Mouse (Mus musculus) CH12.LX (cell line): ENCODE results near the gene Adgre1. TPM values are rescaled to one million over a fixed set of nuclear protein-coding genes. Genes with fewer than 3 reads are reported as not detected.

Experiments
- DNase-seq: peaks from one replicate; pipeline ENCODE4 v3.0.0-alpha.2; 2013; ENCODE audit errors: extremely low read depth
- H3K27ac ChIP-seq: 2 replicates; pipeline ENCODE4 v1.5.1; 2012; ENCODE audit warnings: low read depth, mild to moderate bottlenecking, control low read depth, moderate library complexity; ENCODE audit not compliant: insufficient read depth
- H3K27me3 ChIP-seq: replicated peaks from 2 replicates; pipeline ENCODE3; 2012; ENCODE audit warnings: inconsistent platforms
- H3K36me3 ChIP-seq, 2 experiments: replicated peaks in 1 of 2; 2 replicates each; pipeline versions ENCODE3 to v1.6.1; 2012; ENCODE audit warnings: inconsistent platforms in 1 of 2, low read length in 1 of 2, mild to moderate bottlenecking in 1 of 2, mixed read lengths in 1 of 2, moderate library complexity in 1 of 2; ENCODE audit not compliant: control insufficient read depth in 1 of 2, insufficient read depth in 1 of 2
- H3K4me1 ChIP-seq, 2 experiments: 2 replicates each; pipeline ENCODE4 v1.6.1; 2012; ENCODE audit warnings: inconsistent platforms in 1 of 2, moderate library complexity in 1 of 2; ENCODE audit not compliant: insufficient read depth in 2 of 2, control insufficient read depth in 1 of 2
- H3K4me2 ChIP-seq: 2 replicates; pipeline ENCODE4 v1.6.1; 2012; ENCODE audit warnings: low read depth, mild to moderate bottlenecking, control low read depth; ENCODE audit not compliant: poor library complexity, insufficient read depth, severe bottlenecking
- H3K4me3 ChIP-seq, 3 experiments: fragments of 150-350 bp in 1 of 3; sonication (generic) in 1 of 3; replicated peaks in 1 of 3; 2 replicates each; pipeline versions ENCODE3 to v1.5.1; 2011 to 2012; ENCODE audit warnings: low read depth in 2 of 3, low read length in 2 of 3, mild to moderate bottlenecking in 2 of 3, moderate library complexity in 2 of 3, control low read depth in 1 of 3, improper control_type of control experiment in 1 of 3, inconsistent platforms in 1 of 3, mixed read lengths in 1 of 3; ENCODE audit not compliant: poor library complexity in 1 of 3
- H3K79me2 ChIP-seq: replicated peaks from 2 replicates; pipeline ENCODE4 v1.6.1; 2012; ENCODE audit warnings: mild to moderate bottlenecking, moderate library complexity; ENCODE audit not compliant: control insufficient read depth, poor library complexity, insufficient read depth, severe bottlenecking; ENCODE audit errors: extremely low read depth
- H3K9ac ChIP-seq: 2 replicates; pipeline ENCODE4 v1.6.1; 2012; ENCODE audit warnings: low read depth, mild to moderate bottlenecking, control low read depth, moderate library complexity; ENCODE audit not compliant: insufficient read depth
- H3K9me3 ChIP-seq: replicated peaks from 2 replicates; pipeline ENCODE3; 2012; ENCODE audit warnings: low read length, inconsistent platforms, mixed read lengths
- CHD1 ChIP-seq: IDR thresholded peaks from 2 replicates; pipeline ENCODE4 v1.6.1; 2012; ENCODE audit warnings: low read depth, low read length, improper control_type of control experiment, inconsistent platforms
- CHD2 ChIP-seq: IDR thresholded peaks from 2 replicates; pipeline ENCODE4 v1.6.1; 2011; ENCODE audit warnings: low read length, improper control_type of control experiment
- CTCF ChIP-seq, 2 experiments: IDR thresholded peaks in 1 of 2; conservative IDR thresholded peaks in 1 of 2; 2 replicates each; pipeline ENCODE4 v1.5.1; 2011 to 2012; ENCODE audit warnings: low read depth in 2 of 2, low read length in 2 of 2, improper control_type of control experiment in 1 of 2, inconsistent platforms in 1 of 2, mild to moderate bottlenecking in 1 of 2, moderate library complexity in 1 of 2
- E2F4 ChIP-seq: IDR thresholded peaks from 2 replicates; pipeline ENCODE4 v1.6.1; 2011; ENCODE audit warnings: low read depth, low read length, improper control_type of control experiment; ENCODE audit not compliant: insufficient replicate concordance
- ELF1 ChIP-seq: IDR thresholded peaks from 2 replicates; pipeline ENCODE4 v1.6.1; 2014; ENCODE audit warnings: low read depth, mild to moderate bottlenecking, inconsistent platforms, low read length, improper control_type of control experiment
- ETS1 ChIP-seq: conservative IDR thresholded peaks from 2 replicates; pipeline ENCODE4 v1.6.1; 2012; ENCODE audit warnings: low read depth, mild to moderate bottlenecking, inconsistent platforms, low read length, improper control_type of control experiment, moderate library complexity
- GABPA ChIP-seq: IDR thresholded peaks from 2 replicates; pipeline ENCODE4 v1.6.1; 2012; ENCODE audit warnings: low read depth, low read length, improper control_type of control experiment, inconsistent platforms; ENCODE audit not compliant: insufficient replicate concordance
- JUN ChIP-seq: IDR thresholded peaks from 2 replicates; pipeline ENCODE4 v1.6.1; 2011; ENCODE audit warnings: low read depth, mild to moderate bottlenecking, low read length, improper control_type of control experiment, moderate library complexity; ENCODE audit not compliant: insufficient read depth
- JUND ChIP-seq: conservative IDR thresholded peaks from 2 replicates; pipeline ENCODE4 v1.6.1; 2011; ENCODE audit warnings: low read depth, low read length, improper control_type of control experiment
- KAT2A ChIP-seq: IDR thresholded peaks from 2 replicates; pipeline ENCODE4 v1.6.1; 2012; ENCODE audit warnings: low read length, improper control_type of control experiment, inconsistent platforms; ENCODE audit not compliant: insufficient replicate concordance
- MAFK ChIP-seq: IDR thresholded peaks from 2 replicates; pipeline ENCODE4 v1.6.1; 2011; ENCODE audit warnings: low read length, improper control_type of control experiment; ENCODE audit not compliant: insufficient replicate concordance
- MXI1 ChIP-seq: IDR thresholded peaks from 2 replicates; pipeline ENCODE4 v1.6.1; 2011; ENCODE audit warnings: mild to moderate bottlenecking, low read depth, low read length, improper control_type of control experiment
- MYC ChIP-seq: IDR thresholded peaks from 2 replicates; pipeline ENCODE4 v1.6.1; 2011; ENCODE audit warnings: low read depth, mild to moderate bottlenecking, improper control_type of control experiment, low read length
- NELFE ChIP-seq: IDR thresholded peaks from 2 replicates; pipeline ENCODE4 v1.6.1; 2011; ENCODE audit warnings: low read depth, low read length, improper control_type of control experiment
- NRF1 ChIP-seq: IDR thresholded peaks from 2 replicates; pipeline ENCODE4 v1.6.1; 2014; ENCODE audit warnings: low read depth, mild to moderate bottlenecking, inconsistent platforms, low read length, improper control_type of control experiment, moderate library complexity
- POLR2A ChIP-seq: IDR thresholded peaks from 2 replicates; pipeline ENCODE4 v1.6.1; 2011; ENCODE audit warnings: low read depth, mild to moderate bottlenecking, improper control_type of control experiment, low read length
- POLR2AphosphoS2 ChIP-seq: IDR thresholded peaks from 2 replicates; pipeline ENCODE4 v1.6.1; 2011; ENCODE audit warnings: low read depth, low read length, improper control_type of control experiment
- SIN3A ChIP-seq: IDR thresholded peaks from 2 replicates; pipeline ENCODE4 v1.6.1; 2012; ENCODE audit warnings: low read length, improper control_type of control experiment, inconsistent platforms
- TCF12 ChIP-seq: IDR thresholded peaks from 2 replicates; pipeline ENCODE4 v1.6.1; 2014; ENCODE audit warnings: low read depth, mild to moderate bottlenecking, inconsistent platforms, low read length, improper control_type of control experiment
- USF1 ChIP-seq: IDR thresholded peaks from 2 replicates; pipeline ENCODE4 v1.6.1; 2014; ENCODE audit warnings: low read depth, mild to moderate bottlenecking, inconsistent platforms, low read length, improper control_type of control experiment
- USF2 ChIP-seq: conservative IDR thresholded peaks from 2 replicates; pipeline ENCODE4 v1.6.1; 2011; ENCODE audit warnings: low read depth, low read length, improper control_type of control experiment
- ZC3H11A ChIP-seq: IDR thresholded peaks from 2 replicates; pipeline ENCODE4 v1.6.1; 2012; ENCODE audit warnings: low read depth, mild to moderate bottlenecking, inconsistent platforms, low read length, improper control_type of control experiment
- dilution Hi-C: fragments of 300-500 bp; cut with MboI; formaldehyde crosslinking; loops from 2 replicates; pipeline ENCODE4 v1.14.3; 2020; ENCODE audit warnings: low sequenced_read_pairs; ENCODE audit not compliant: extremely low pct_unique_long_range_greater_than_20kb, extremely low pct_ligation_motif_present
- in situ Hi-C: fragments of 300-500 bp; cut with MboI; formaldehyde crosslinking; loops from 3 replicates; pipeline ENCODE4 v1.14.3; 2019; ENCODE audit warnings: low sequenced_read_pairs, low pct_ligation_motif_present, low pct_unique_long_range_greater_than_20kb, mixed read lengths
- polyA plus RNA-seq: library from polyadenylated mRNA; unstranded; fragments of >175 nt; gene quantifications from 2 replicates; pipeline ENCODE4 v1.2.1, GENCODE M21; 2012; ENCODE audit warnings: low read depth; ENCODE audit not compliant: insufficient read length
- total RNA-seq, 2 experiments: library from RNA; depleted of rRNA; stranded (reverse); fragments of 300-350 nt in 1 of 2; fragments of >200 nt in 1 of 2; gene quantifications; 2 replicates each; pipeline ENCODE4 v1.2.3; 2012 to 2014

Gene Adgre1
- total and polyA plus RNA-seq, 3 experiments, result 1.8 to 33.6 (median 10.3) TPM

DNA sequence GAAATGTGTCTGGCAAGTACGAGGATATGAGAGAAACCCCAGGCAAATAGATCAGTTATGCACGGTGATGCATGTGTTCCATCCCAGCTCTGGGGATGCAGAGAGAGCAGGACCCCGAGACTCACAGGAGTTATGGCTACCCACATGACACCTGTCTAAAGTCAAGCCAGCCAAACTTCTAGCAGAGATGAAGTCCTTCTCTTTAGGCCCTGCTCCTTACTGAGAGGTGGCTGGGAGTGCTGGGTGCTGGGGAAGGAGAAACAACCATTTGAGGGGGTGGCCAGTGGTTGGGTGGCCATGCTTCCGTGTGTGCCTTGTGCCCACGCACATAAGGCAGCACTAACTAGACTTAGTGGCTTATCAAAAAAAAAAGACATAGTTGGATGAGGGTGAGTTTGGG, 8.3 kb upstream of the Adgre1 start:
- H3K27ac ChIP-seq, result peak overlapping the region; percentile 62; the same call in 1 of the 2 replicates
- H3K9ac ChIP-seq, result no peak overlapping the region
- in situ Hi-C loops, result no loop called here
- no peak for TF ChIP-seq MXI1
- TF ChIP-seq USF2, result no peak
- no peak for TF ChIP-seq NRF1
- no peak for TF ChIP-seq USF1
- no peak for TF ChIP-seq JUND
- TF ChIP-seq GABPA, result no peak
- TF ChIP-seq ZC3H11A, result no peak
- no peak for TF ChIP-seq POLR2AphosphoS2
- no peak for TF ChIP-seq ETS1
- TF ChIP-seq POLR2A, result no peak
- TF ChIP-seq JUN, result no peak
- TF ChIP-seq MYC, result no peak
- no peak for TF ChIP-seq SIN3A
- no peak for TF ChIP-seq TCF12
- TF ChIP-seq E2F4, result no peak
- TF ChIP-seq CHD2, result no peak
- no peak for TF ChIP-seq MAFK
- no peak for TF ChIP-seq CTCF (conservative IDR thresholded peaks at IDR 0.05 in 1 of 2, IDR thresholded peaks at IDR 0.05 in 1 of 2; ENCODE audit: low read depth in 2 of 2, low read length in 2 of 2)
- TF ChIP-seq, all 38 proteins: peak for 0
- Histone ChIP-seq H3K4me2 (no peak overlapping the region), H3K4me3 (peak overlapping the region in 1 of 3 experiments; percentile 7), H3K4me1 (peaks cover 25 to 50% of the 10 kb centered on the region in 2 experiments), H3K27me3 (no peaks in the 10 kb centered on the region), H3K36me3 (no peaks in the 10 kb centered on the region), H3K79me2 (no peaks in the 10 kb centered on the region), H3K9me3 (no peaks in the 10 kb centered on the region)
- dilution Hi-C loops, result no loop called here
- DNase-seq, result no peak

DNA sequence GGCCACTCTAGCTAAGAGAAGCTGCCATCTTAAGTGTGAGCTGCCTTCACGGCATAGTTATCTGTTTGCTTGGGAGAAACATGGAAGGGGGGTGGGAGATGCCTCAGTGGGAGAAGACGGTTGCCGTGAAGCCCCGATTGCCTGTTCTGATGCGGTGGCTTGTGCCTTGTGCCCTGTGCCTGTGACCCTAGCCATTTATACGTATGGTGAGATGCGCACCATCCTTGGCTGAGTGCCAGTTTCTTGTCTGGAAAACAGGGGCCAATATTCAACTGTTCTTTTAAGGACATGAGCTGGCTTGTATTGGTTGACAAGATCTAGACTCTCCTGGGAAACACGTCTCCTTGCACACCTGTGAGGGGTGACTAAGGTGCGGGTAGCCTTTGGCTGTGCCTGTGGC, 7.4 kb upstream of the Adgre1 start:
- peaks cover 25 to 50% of the 10 kb centered on the region in 2 experiments for H3K4me1 ChIP-seq
- H3K9ac ChIP-seq, result no peak overlapping the region
- no peak for TF ChIP-seq POLR2AphosphoS2
- no peak for TF ChIP-seq CHD1
- TF ChIP-seq NELFE, result no peak
- no peak for TF ChIP-seq KAT2A
- no peak for TF ChIP-seq NRF1
- no peak for TF ChIP-seq POLR2A
- no peak for TF ChIP-seq ELF1
- TF ChIP-seq, all 38 proteins: peak for 0
- H3K9me3 ChIP-seq, result no peaks in the 10 kb centered on the region
- in situ Hi-C loops, result no loop called here
- no peak overlapping the region for H3K27ac ChIP-seq
- H3K4me2 ChIP-seq, result no peak overlapping the region
- H3K4me3 ChIP-seq, result no peak overlapping the region
- H3K79me2 ChIP-seq, result no peaks in the 10 kb centered on the region
- no peaks in the 10 kb centered on the region for H3K36me3 ChIP-seq
- H3K27me3 ChIP-seq, result no peaks in the 10 kb centered on the region
- DNase-seq, result no peak
- dilution Hi-C loops, result no loop called here
